Mouse (Mus musculus) layer of hippocampus, adult 9-10 months (tissue): ENCODE results near the gene Ascl5.
A peak's percentile ranks its signal among the peaks of the same experiment; 100 is the strongest.

Experiments used
- DNase-seq: peaks from one replicate; pipeline ENCODE4 v3.0.0; 2022; ENCODE audit warnings: low spot score

Gene Ascl5

GRCm38 (mm10) chr1:136050312-136051012 lies at the start of gene Ascl5:
Gene Ascl5, plus strand, starts transcription at chr1:136050804.
- no peak for DNase-seq

- DNase-seq, result no peak
These were observed 49.2 kb upstream of the Ascl5 start for GRCm38 (mm10) chr1:136001438-136001837.

GRCm38 (mm10) chr1:136006292-136006748 lies 44.3 kb upstream of the Ascl5 start, which contains the start of gene Igfn1:
Gene Igfn1, minus strand, starts transcription at chr1:136006342.
- no peak for DNase-seq

- peak; percentile 44 for DNase-seq
These were observed 43.1 kb upstream of the Ascl5 start, which contains the start of gene Tmem9 for GRCm38 (mm10) chr1:136007211-136008158. Gene Tmem9, plus strand, starts transcription at chr1:136008150.

GRCm38 (mm10) chr1:136008159-136008533 lies 42.5 kb upstream of the Ascl5 start:
- DNase-seq, result no peak

- no peak for DNase-seq
These were observed 40.4 kb upstream of the Ascl5 start for GRCm38 (mm10) chr1:136010247-136010646.

- no peak for DNase-seq
These were observed 37.1 kb upstream of the Ascl5 start for GRCm38 (mm10) chr1:136013513-136013912.

GRCm38 (mm10) chr1:136014796-136015502 lies 35.7 kb upstream of the Ascl5 start:
- no peak for DNase-seq

GRCm38 (mm10) chr1:136017307-136017706 lies 33.3 kb upstream of the Ascl5 start:
- no peak for DNase-seq

- DNase-seq, result peak; percentile 90
These were observed 32.7 kb upstream of the Ascl5 start for GRCm38 (mm10) chr1:136017907-136018313.

GRCm38 (mm10) chr1:136018390-136019189 lies 32.0 kb upstream of the Ascl5 start:
- no peak for DNase-seq

GRCm38 (mm10) chr1:136030201-136030600 lies 20.4 kb upstream of the Ascl5 start:
- no peak for DNase-seq

GRCm38 (mm10) chr1:136031697-136032096 lies 18.9 kb upstream of the Ascl5 start:
- no peak for DNase-seq

GRCm38 (mm10) chr1:136032961-136033360 lies 17.6 kb upstream of the Ascl5 start:
- no peak for DNase-seq

GRCm38 (mm10) chr1:136038746-136039538 lies 11.7 kb upstream of the Ascl5 start:
- no peak for DNase-seq

GRCm38 (mm10) chr1:136040452-136040851 lies 10.2 kb upstream of the Ascl5 start:
- no peak for DNase-seq

- DNase-seq, result no peak
These were observed 9.7 kb upstream of the Ascl5 start for GRCm38 (mm10) chr1:136040874-136041273.

- DNase-seq, result peak; percentile 55
These were observed 4.8 kb upstream of the Ascl5 start for GRCm38 (mm10) chr1:136045774-136046173.

- no peak for DNase-seq
These were observed 3.2 kb upstream of the Ascl5 start for GRCm38 (mm10) chr1:136047432-136047831.

GRCm38 (mm10) chr1:136047894-136048293 lies 2.7 kb upstream of the Ascl5 start:
- no peak for DNase-seq

GRCm38 (mm10) chr1:136051013-136051315 lies 360 bp downstream of the Ascl5 start:
- DNase-seq, result no peak
